Mouse (Mus musculus) urinary bladder, postnatal 4 days (tissue): ENCODE measurements around the gene Cyfip2.
A peak's percentile ranks its signal among the peaks of the same experiment; 100 is the strongest.
"Not testable (repeated sequence)": the region's sequence is repeated elsewhere in the genome, so short reads cannot be mapped to it uniquely, and the experiment has no call there.

Source experiments
- DNase-seq, 2 experiments: peaks; one replicate each; pipeline ENCODE4 v3.0.0; 2021 to 2022; ENCODE audit warnings: low spot score in 2 of 2

The Cyfip2 gene

GRCm38 (mm10) chr11:46194175-46194574 is 118.5 kb downstream of the Cyfip2 start:
- no peak for DNase-seq

GRCm38 (mm10) chr11:46188283-46188682 is 124.4 kb downstream of the Cyfip2 start:
- no peak for DNase-seq

GRCm38 (mm10) chr11:46185486-46185885 is 127.2 kb downstream of the Cyfip2 start:
- no peak for DNase-seq

GRCm38 (mm10) chr11:46184946-46185345 is 127.7 kb downstream of the Cyfip2 start:
- no peak for DNase-seq

GRCm38 (mm10) chr11:46182031-46182430 is 130.6 kb downstream of the Cyfip2 start:
- DNase-seq, result not testable (repeated sequence)

GRCm38 (mm10) chr11:46177246-46178043 is 135.2 kb downstream of the Cyfip2 start:
- no peak for DNase-seq

- no peak for DNase-seq
These were observed 136.5 kb downstream of the Cyfip2 start for GRCm38 (mm10) chr11:46176155-46176554.

- no peak for DNase-seq
These were observed 140.5 kb downstream of the Cyfip2 start for GRCm38 (mm10) chr11:46172128-46172527.

- DNase-seq, result no peak
These were observed 142.8 kb downstream of the Cyfip2 start for GRCm38 (mm10) chr11:46169908-46170307.

- no peak for DNase-seq
These were observed 144.2 kb downstream of the Cyfip2 start for GRCm38 (mm10) chr11:46168506-46168905.

GRCm38 (mm10) chr11:46165866-46166585 is 146.6 kb downstream of the Cyfip2 start, which contains the start of gene Nipal4:
Nipal4 (minus strand) TSS chr11:46166508.
- DNase-seq, result peak; percentile 41 to 69

GRCm38 (mm10) chr11:46157462-46157861 is 155.2 kb downstream of the Cyfip2 start:
- no peak for DNase-seq

- no peak for DNase-seq
These were observed 155.7 kb downstream of the Cyfip2 start for GRCm38 (mm10) chr11:46156945-46157344.

- no peak for DNase-seq
These were observed 166.0 kb downstream of the Cyfip2 start for GRCm38 (mm10) chr11:46146619-46147018.

- no peak for DNase-seq
These were observed 167.3 kb downstream of the Cyfip2 start for GRCm38 (mm10) chr11:46145163-46145875.
